18 mouse cellular contexts compared by ENCODE assay signal in genomic region chr2:120256259-120256658, GRCm38 (mm10).
DNase-seq lines count a peak whose midpoint lies in the region; ATAC-seq lines count a peak whose summit lies in the region.
"Had no signal": no experiment of that assay in that cellular context is flagged by ENCODE, and none has a peak within 500 bp of the region (broad histone marks: within the 10 kb centered on the region; RNA-seq: fewer than 3 reads in every experiment).

No protein-coding gene starts in this region.

- no peak for DNase-seq in frontal cortex, postnatal 36 days (ENCODE audit: low spot score in 2 of 2)
- DNase-seq in brain, adult 2 months (ENCODE audit: low read depth, low spot score): peak; percentile 54
- DNase-seq in embryo, embryonic 9.5 days (ENCODE audit: extremely low spot score): no peak
- DNase-seq: adrenal gland, adult 2 months; adrenal gland, adult 8-10 months; adrenal gland, postnatal 10 days; adrenal gland, postnatal 14 days; adrenal gland, postnatal 25 days; adrenal gland, postnatal 36 days; B cell, adult 2 months; cerebellum, adult 11 months; cerebellum, adult 11-12 months; cerebellum, adult 18-20 months; cerebellum, adult 2 months had no signal

- peak; percentile 73; the same call in 1 of the 2 replicates for ATAC-seq in frontal cortex, adult (ENCODE audit: low TSS enrichment)
- ATAC-seq: activated CD4-positive, CD25-positive, alpha-beta regulatory T cell, adult 4 months; CD4-positive, CD25-positive, alpha-beta regulatory T cell, adult 4 months; Patski had no signal
